Mouse (Mus musculus) bone marrow, adult 2 months (tissue): ENCODE measurements around the gene Creb5. TPM values are rescaled to one million over a fixed set of nuclear protein-coding genes. Genes with fewer than 3 reads are reported as not detected.

Experiments
- H3K27ac ChIP-seq: fragments of 200-500 bp; 2 replicates; pipeline ENCODE4 v1.5.1; 2012; ENCODE audit warnings: low read depth, mild to moderate bottlenecking, control low read depth, inconsistent platforms, low read length; ENCODE audit not compliant: control insufficient read depth, poor library complexity, insufficient read depth
- H3K4me1 ChIP-seq: fragments of 200-500 bp; 2 replicates; pipeline ENCODE4 v1.6.1; 2011; ENCODE audit warnings: low read length; ENCODE audit not compliant: control insufficient read depth, insufficient read depth
- H3K4me3 ChIP-seq: fragments of 200-500 bp; replicated peaks from 2 replicates; pipeline ENCODE3; 2011; ENCODE audit warnings: mild to moderate bottlenecking, low read depth, low read length, control low read depth; ENCODE audit not compliant: control insufficient read depth
- CTCF ChIP-seq: fragments of 200-500 bp; IDR thresholded peaks from 2 replicates; pipeline ENCODE4 v1.5.1; 2011; ENCODE audit warnings: low read length, control low read depth; ENCODE audit not compliant: control insufficient read depth, insufficient read depth
- POLR2A ChIP-seq: fragments of 200-500 bp; IDR thresholded peaks from 2 replicates; pipeline ENCODE4 v1.6.1; 2011; ENCODE audit warnings: low read depth, mild to moderate bottlenecking, control low read depth, low read length, borderline replicate concordance; ENCODE audit not compliant: control insufficient read depth
- WGBS: fragments of 180-500 bp; shearing (Covaris S2); methylation state at CpG from one replicate; pipeline ENCODE4 v1.1.7; 2018; 5-methylcytosine and 5-hydroxymethylcytosine counted together
- polyA plus RNA-seq: library from polyadenylated mRNA; stranded (reverse); fragments of >200 nt; gene quantifications from 2 replicates; pipeline ENCODE4 v1.2.4, GENCODE M21; 2011; ENCODE audit warnings: low replicate concordance; ENCODE audit not compliant: missing spikeins, insufficient read depth, insufficient read length

Creb5 gene
- polyA plus RNA-seq, 1 experiment: 4.0 TPM

- TF ChIP-seq POLR2A (no peak), CTCF (no peak)
- Histone ChIP-seq H3K4me1 (no peaks in the 10 kb centered on the region), H3K27ac (no peak overlapping the region), H3K4me3 (no peak overlapping the region)
- WGBS: 50% methylated on average over 5 of the region's 5 CpGs
Observed at GRCm38 (mm10) chr6:53652691-53653090, 365.6 kb downstream of the Creb5 start.

DNA sequence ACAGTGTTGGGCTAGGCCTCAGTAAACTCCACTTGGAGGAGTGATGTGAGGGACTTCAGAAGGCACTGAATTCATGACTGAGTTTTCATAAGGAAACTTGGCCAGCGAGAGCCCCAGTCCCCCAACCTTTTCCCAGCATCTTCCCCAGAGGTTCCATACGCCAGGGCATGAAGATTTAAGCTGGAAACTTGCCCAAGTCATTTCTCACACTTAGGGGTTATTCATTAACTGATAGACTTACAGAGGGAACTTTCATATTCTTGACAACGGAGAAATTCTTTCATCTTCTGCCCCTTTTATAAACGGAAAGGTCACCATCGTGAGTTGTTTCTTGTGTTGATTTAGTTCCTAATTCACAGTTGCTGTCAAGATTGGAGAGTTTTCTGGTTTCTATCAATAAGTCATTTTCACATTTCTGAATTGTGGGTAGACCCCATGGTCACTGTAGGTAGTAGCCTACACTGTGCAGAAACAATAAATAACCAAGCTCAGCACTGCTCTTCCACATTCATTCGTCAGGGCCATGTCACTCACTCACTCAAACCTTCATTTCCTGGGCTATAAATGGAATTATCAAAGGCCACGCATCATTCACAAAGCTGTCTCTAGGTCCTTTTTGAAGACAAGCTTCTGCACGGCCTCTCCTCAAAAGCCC, 366.8 kb downstream of the Creb5 start:
- no peaks in the 10 kb centered on the region for H3K4me1 ChIP-seq
- WGBS: 78% methylated on average over 8 of the region's 8 CpGs
- H3K27ac ChIP-seq: no peak overlapping the region
- TF ChIP-seq POLR2A (no peak), CTCF (no peak)
- H3K4me3 ChIP-seq: no peak overlapping the region

DNA sequence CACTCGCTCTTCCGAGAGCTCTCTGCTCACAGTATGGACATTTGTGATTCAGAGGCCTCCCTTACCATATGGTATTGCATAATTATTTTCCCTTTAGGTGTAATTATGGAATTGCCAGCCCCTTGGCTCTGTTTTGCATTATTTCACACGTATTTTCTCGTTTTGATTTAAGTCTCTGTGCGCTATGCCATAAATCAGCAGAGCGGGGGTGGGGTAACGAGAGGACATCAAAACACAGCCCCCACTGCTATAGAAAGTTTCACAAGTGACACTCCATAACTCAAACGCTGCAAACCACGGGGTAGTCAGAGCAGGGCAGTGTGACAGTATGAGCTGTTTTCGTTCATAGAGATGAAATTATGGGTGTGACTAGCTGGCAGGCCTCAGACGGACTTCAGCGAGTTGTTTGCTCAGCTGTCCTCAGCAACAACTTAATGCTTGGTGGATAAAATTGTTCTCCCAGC, 367.3 kb downstream of the Creb5 start:
- no peak overlapping the region for H3K4me3 ChIP-seq
- H3K4me1 ChIP-seq: no peaks in the 10 kb centered on the region
- H3K27ac ChIP-seq: no peak overlapping the region
- WGBS: 70% methylated on average over 12 of the region's 12 CpGs
- TF ChIP-seq POLR2A: no peak
- TF ChIP-seq CTCF: no peak

- WGBS: 85% methylated on average over 3 of the region's 3 CpGs
- H3K4me3 ChIP-seq: no peak overlapping the region
- H3K4me1 ChIP-seq: no peaks in the 10 kb centered on the region
- TF ChIP-seq CTCF (no peak), POLR2A (no peak)
- no peak overlapping the region for H3K27ac ChIP-seq
Observed at GRCm38 (mm10) chr6:53656466-53656865, 369.4 kb downstream of the Creb5 start.

DNA sequence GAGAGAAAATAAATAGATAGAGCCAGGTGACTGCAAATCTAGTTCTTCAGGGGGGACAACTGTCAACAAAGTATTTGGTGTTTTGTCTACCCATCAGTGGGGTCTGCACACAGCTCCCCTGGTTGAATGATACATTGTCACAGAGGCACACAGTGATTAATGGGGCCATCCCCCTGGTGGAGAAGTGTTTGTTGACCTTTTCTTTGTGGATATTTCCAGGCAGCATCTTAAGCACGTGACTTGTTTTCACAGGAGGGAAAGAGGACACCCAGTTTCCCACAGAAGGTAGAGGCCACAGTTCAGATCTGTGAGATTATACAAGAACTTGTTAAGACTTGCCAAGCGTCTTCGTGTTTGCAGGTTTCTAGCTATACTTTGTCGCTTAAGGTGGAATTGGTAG, 370.4 kb downstream of the Creb5 start:
- TF ChIP-seq POLR2A (no peak), CTCF (no peak)
- no peak overlapping the region for H3K4me3 ChIP-seq
- WGBS: 77% methylated on average over 4 of the region's 4 CpGs
- no peak overlapping the region for H3K27ac ChIP-seq
- H3K4me1 ChIP-seq: no peaks in the 10 kb centered on the region

- no peaks in the 10 kb centered on the region for H3K4me1 ChIP-seq
- H3K4me3 ChIP-seq: no peak overlapping the region
- 61% methylated on average over 11 of the region's 11 CpGs for WGBS
- H3K27ac ChIP-seq: no peak overlapping the region
- no peak for TF ChIP-seq POLR2A
- no peak for TF ChIP-seq CTCF
Observed at GRCm38 (mm10) chr6:53662858-53663833, 376.1 kb downstream of the Creb5 start.

- H3K4me3 ChIP-seq: no peak overlapping the region
- no peaks in the 10 kb centered on the region for H3K4me1 ChIP-seq
- H3K27ac ChIP-seq: no peak overlapping the region
- WGBS: 68% methylated on average over 1 of the region's 1 CpGs
- no peak for TF ChIP-seq POLR2A
- no peak for TF ChIP-seq CTCF
Observed at GRCm38 (mm10) chr6:53664759-53665158, 377.7 kb downstream of the Creb5 start.

GRCm38 (mm10) chr6:53666503-53666902, 379.4 kb downstream of the Creb5 start:
- Histone ChIP-seq H3K27ac (no peak overlapping the region), H3K4me1 (no peaks in the 10 kb centered on the region), H3K4me3 (no peak overlapping the region)
- WGBS: 61% methylated on average over 5 of the region's 5 CpGs
- TF ChIP-seq POLR2A (no peak), CTCF (no peak)
